Mouse (Mus musculus): Measurements from ENCODE around the gene Cdc42. TPM values are rescaled to one million over a fixed set of nuclear protein-coding genes. Genes with fewer than 3 reads are reported as not detected.

Gene Cdc42
- polyA plus RNA-seq, 1 experiment: 17.0 TPM

- TF ChIP-seq GATA1 (IDR thresholded peaks at IDR 0.05; ENCODE audit: low read length): no peak
Observed at GRCm38 (mm10) chr4:137377526-137378304, 20.2 kb upstream of the Cdc42 start.

GRCm38 (mm10) chr4:137376778-137377177 is 19.3 kb upstream of the Cdc42 start:
- TF ChIP-seq GATA1 (IDR thresholded peaks at IDR 0.05; ENCODE audit: low read length): no peak

- TF ChIP-seq GATA1 (IDR thresholded peaks at IDR 0.05; ENCODE audit: low read length): no peak
Observed at GRCm38 (mm10) chr4:137375314-137376278, 18.1 kb upstream of the Cdc42 start.

GRCm38 (mm10) chr4:137373711-137374110 is 16.2 kb upstream of the Cdc42 start:
- TF ChIP-seq GATA1 (IDR thresholded peaks at IDR 0.05; ENCODE audit: low read length): no peak

- no peak for TF ChIP-seq GATA1 (IDR thresholded peaks at IDR 0.05; ENCODE audit: low read length)
Observed at GRCm38 (mm10) chr4:137371596-137372523, 14.3 kb upstream of the Cdc42 start.

- no peak for TF ChIP-seq GATA1 (IDR thresholded peaks at IDR 0.05; ENCODE audit: low read length)
Observed at GRCm38 (mm10) chr4:137369954-137370750, 12.6 kb upstream of the Cdc42 start.

- no peak for TF ChIP-seq GATA1 (IDR thresholded peaks at IDR 0.05; ENCODE audit: low read length)
Observed at GRCm38 (mm10) chr4:137368198-137368597, 10.7 kb upstream of the Cdc42 start.

GRCm38 (mm10) chr4:137367275-137368088 is 10.0 kb upstream of the Cdc42 start:
- TF ChIP-seq GATA1 (IDR thresholded peaks at IDR 0.05; ENCODE audit: low read length): no peak

GRCm38 (mm10) chr4:137366097-137366496 is 8.6 kb upstream of the Cdc42 start:
- no peak for TF ChIP-seq GATA1 (IDR thresholded peaks at IDR 0.05; ENCODE audit: low read length)

- TF ChIP-seq GATA1 (IDR thresholded peaks at IDR 0.05; ENCODE audit: low read length): no peak
Observed at GRCm38 (mm10) chr4:137365356-137366062, 8.0 kb upstream of the Cdc42 start.

- no peak for TF ChIP-seq GATA1 (IDR thresholded peaks at IDR 0.05; ENCODE audit: low read length)
Observed at GRCm38 (mm10) chr4:137364826-137365225, 7.3 kb upstream of the Cdc42 start.

GRCm38 (mm10) chr4:137360996-137361395 is 3.5 kb upstream of the Cdc42 start:
- TF ChIP-seq GATA1 (IDR thresholded peaks at IDR 0.05; ENCODE audit: low read length): no peak

All from G1E-ER4 (cell line).